Mouse (Mus musculus) CD4-positive, CD25-positive, alpha-beta regulatory T cell, adult 2 months (primary cell): Measurements from ENCODE around the gene Pnck.

ENCODE experiments used
- DNase-seq: peaks from one replicate; pipeline ENCODE4 v3.0.0-alpha.2; 2012; ENCODE audit warnings: low read depth, low spot score

Pnck gene

GRCm38 (mm10) chrX:73639901-73640469 is 19.9 kb downstream of the Pnck start:
- no peak for DNase-seq

- peak; percentile 43 for DNase-seq
These were observed 20.7 kb downstream of the Pnck start, which contains the start of gene Dusp9 for GRCm38 (mm10) chrX:73639255-73639675. TSS of gene Dusp9 (plus strand) at chrX:73639419.

GRCm38 (mm10) chrX:73637415-73637814 is 22.5 kb downstream of the Pnck start:
- no peak for DNase-seq

- peak; percentile 32 for DNase-seq
These were observed 24.5 kb downstream of the Pnck start for GRCm38 (mm10) chrX:73635425-73635824.

- DNase-seq = no peak
These were observed 32.9 kb downstream of the Pnck start for GRCm38 (mm10) chrX:73626981-73627380.

GRCm38 (mm10) chrX:73619890-73620289 is 40.0 kb downstream of the Pnck start:
- no peak for DNase-seq

- DNase-seq = no peak
These were observed 40.5 kb downstream of the Pnck start for GRCm38 (mm10) chrX:73619401-73619800.

- no peak for DNase-seq
These were observed 44.0 kb downstream of the Pnck start for GRCm38 (mm10) chrX:73615876-73616275.

- no peak for DNase-seq
These were observed 46.3 kb downstream of the Pnck start for GRCm38 (mm10) chrX:73613665-73614064.
